Mouse (Mus musculus): ENCODE measurements around the gene Upk3b.

DNA sequence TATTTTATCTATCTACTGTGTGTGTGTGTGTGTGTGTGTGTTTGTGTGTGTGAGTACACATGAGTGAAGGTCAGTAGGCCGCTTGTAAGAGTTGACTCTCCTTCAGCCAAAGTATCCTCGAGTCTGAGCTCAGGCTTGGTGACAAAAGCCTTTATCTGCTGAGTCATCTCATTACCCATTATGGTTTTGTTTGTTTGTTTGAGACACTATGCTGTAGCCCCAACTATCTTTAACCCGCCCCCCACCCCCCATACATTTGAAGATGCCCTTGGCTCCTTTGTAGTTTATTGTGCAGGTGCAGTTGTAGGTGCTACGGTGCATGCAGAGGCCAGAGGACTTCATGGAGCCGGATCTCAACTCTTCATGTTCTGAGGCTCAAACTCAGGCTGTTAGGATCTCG lies 37.1 kb upstream of the Upk3b start:
- TF ChIP-seq POLR2A (IDR thresholded peaks at IDR 0.05; ENCODE audit: low read depth, low read length) (no peak), CHD2 (IDR thresholded peaks at IDR 0.05; ENCODE audit: low read length) (no peak), ZC3H11A (IDR thresholded peaks at IDR 0.05; ENCODE audit: low read depth, low read length) (no peak)

Data from CH12.LX (cell line).